Mouse (Mus musculus) layer of hippocampus, adult 18-20 months (tissue): Measurements from ENCODE around the gene Tada2a. TPM values are rescaled to one million over a fixed set of nuclear protein-coding genes. Genes with fewer than 3 reads are reported as not detected.

ENCODE experiments used
- DNase-seq, 2 experiments: peaks; one replicate each; pipeline ENCODE4 v3.0.0; 2022; ENCODE audit warnings: low spot score in 2 of 2
- total RNA-seq, 2 experiments: library from RNA; stranded (reverse); gene quantifications; 2 replicates each; pipeline ENCODE4 v1.2.3; 2021

Gene Tada2a
- total RNA-seq, 2 experiments from 2014 or later: 30.4 to 30.8 TPM

DNA sequence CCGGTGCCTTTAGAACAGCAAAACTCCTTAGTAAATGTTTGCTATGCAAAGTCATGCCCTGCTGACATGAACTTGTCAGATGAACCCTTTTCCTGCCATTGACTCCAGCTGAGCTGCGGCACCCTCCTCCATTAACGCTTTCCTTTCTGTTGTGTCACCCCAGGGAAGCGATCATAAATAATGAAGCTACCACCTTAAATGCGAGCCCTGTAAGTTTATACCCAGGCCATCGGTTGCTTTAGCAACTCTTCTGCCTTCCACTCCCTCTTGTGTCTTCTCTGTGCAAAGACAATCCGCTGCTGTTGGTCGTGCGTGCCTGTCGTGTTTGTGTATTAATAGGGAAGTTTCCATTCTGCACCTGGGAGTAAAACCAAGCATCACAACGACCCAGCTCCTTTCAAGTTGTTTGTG is 63.3 kb downstream of the Tada2a start:
- peak in 1 of 2 experiments; percentile 64 for DNase-seq

DNA sequence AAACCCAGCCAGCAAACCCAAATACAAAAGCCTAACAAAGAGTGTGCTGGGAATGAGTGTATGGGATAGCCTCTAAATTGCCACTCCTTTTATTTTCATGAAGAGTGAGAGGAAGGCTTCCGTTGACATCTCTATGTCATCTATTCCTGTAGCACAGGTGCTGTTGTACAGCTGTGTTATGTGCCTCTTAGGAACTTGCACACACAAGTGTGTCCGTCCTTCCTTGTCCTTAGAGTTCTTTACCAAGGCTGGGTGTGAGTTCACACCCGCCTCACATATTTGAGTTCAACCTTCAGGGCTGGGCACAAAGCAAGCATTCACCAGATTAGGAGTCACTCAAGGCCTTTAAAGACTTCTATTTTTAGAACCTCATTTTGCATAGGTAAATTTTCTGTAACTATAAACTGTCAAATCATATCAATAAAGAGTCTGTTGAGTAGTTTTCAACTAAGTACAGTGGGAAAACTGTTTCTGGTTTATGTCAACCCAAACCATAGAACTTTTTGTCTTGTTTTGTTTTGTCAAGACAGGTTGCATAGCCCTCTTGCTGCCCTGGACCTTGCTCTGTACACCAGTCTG is 65.7 kb downstream of the Tada2a start:
- no peak for DNase-seq

DNA sequence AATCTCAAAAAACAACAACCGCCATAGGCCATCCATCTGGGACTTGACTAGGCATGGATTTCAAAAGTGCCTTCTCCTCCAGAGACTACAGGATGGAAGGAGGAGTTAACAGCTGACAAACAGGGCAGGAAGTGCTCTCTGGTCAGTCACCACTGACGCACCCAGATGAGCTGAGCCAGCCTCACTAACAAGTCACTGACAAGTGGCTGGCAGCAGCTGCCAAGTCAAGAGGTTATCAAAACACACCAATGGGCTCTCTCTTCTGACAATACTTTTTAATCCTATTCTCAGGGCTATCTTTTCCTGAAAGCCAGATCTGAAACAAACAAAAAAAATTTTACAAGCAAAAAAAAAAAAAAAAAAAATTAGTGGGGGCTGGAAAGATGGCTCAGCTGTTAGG is 66.6 kb downstream of the Tada2a start:
- DNase-seq: no peak

DNA sequence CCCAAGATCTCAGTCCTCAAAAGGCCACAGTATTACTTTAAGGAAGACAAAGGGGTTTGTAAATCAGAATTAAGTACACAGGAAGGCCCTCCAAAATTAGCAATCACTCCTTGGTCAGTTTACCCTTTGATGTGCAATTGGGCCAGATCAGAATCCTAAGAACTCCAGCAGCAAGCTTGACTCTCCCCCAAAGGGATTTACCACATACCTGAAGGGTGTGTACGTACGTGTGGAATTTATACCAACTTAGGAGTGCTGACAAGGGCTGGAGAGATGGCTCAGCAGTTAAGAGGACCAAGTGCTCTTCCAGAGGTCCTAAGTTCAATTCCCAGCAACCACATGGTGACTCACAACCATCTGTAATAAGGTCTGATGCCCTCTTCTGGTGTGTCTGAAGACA is 67.5 kb downstream of the Tada2a start:
- DNase-seq: no peak

DNA sequence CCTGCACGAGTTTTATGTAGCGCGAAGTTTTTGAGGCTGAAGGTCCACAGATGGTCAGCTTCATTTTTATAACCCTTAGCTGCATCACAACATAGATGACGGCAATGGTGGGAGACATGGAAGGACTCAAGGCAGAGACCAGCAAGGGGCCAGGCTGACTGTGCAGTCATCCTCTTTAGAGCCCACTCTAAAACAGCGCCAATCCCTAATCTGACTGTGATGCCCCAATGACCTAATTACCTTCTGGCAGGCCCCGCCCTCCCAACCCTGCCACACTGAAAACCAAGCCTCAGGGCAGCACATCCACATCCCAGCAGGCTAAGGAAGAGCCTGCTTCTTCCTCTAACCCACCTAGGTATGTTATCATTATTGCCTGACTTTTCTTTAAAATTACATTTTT is 68.8 kb downstream of the Tada2a start:
- no peak for DNase-seq

DNA sequence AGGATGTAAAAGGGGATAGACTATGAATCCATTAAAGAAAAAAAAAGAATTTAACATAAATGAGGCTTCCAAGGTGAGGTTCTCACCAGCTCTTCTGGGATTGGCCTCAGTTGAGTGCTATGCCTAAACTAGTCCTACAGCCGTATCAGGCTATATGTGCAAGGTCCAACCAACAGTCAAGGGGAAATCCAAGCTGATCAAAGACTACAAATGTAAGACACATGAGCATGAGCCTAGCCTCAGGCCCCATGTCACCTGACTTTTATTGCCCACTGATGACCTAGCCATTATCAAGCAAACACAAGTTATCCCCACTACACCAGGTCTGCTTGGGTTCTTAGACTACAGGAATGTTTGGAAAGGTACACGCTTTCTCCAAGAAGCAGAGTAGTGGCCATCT is 69.6 kb downstream of the Tada2a start:
- no peak for DNase-seq

DNA sequence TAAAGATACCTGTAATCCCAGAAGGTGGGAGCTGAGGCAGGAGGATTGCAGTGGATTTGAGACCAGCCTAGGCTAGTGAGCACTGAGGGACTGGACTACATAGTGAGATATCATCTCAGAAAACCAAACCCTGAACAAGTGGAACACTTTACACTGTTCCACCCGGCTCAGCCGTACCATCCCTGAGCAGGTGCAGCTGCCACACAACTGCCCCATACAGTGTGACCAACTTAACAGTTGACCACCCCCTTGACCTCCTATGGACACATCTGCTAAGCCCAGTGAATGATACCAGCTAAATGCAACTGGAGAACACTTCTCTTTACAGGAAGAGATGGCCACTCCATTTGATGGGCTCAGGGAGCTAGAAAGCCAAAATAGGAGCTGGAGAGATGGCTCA is 72.0 kb downstream of the Tada2a start:
- DNase-seq: no peak

DNA sequence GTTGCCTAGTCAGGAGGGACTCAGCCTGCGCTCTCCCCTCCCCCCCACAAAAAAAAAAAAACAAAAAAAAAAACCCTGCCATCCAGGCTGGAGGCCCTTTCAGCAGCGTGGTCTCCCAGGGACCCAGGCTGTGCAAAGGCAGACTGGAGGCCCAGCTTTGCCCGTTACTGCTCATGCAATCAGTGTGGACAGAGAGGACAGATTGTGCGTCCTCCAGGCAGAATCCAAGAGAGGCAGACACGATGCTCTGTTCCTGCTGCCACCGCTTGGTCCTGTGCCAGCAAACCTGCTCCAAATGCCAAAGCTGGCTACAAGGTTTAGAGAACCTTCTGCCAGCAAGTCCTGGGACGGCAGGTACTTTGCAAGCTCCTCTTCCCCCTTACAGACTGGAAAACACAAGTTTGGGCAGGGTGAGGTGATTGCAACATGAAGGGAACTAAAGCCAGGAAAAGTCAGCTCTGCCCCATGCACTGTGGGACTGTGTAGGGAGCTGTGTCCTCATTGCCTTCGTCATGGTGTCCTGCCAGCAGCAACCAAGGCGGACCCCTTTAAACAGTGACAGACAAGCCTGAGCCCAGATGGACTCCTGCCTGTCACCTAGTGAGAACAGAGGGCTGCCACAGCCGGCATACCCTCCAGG is 75.8 kb downstream of the Tada2a start:
- DNase-seq: peak; percentile 59 to 84

DNA sequence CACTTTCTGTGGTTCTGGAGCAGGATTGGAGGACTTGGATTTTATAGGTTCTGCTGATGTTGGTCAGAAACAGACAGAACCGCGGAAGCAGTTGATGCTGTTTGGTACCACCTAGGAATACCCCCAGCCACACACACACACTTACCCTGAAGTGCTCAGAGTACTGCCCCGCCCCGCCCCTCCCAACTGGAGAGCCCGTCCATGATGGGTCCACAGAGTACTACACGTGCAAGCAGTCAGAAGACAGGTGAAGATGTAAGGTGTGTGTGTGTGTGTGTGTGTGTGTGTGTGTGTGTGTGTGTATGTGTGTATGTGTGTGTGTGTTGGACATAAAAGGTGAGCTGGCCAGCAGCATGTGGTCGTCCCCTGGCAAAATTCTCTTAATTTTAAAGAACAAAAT is 76.3 kb downstream of the Tada2a start:
- no peak for DNase-seq

DNA sequence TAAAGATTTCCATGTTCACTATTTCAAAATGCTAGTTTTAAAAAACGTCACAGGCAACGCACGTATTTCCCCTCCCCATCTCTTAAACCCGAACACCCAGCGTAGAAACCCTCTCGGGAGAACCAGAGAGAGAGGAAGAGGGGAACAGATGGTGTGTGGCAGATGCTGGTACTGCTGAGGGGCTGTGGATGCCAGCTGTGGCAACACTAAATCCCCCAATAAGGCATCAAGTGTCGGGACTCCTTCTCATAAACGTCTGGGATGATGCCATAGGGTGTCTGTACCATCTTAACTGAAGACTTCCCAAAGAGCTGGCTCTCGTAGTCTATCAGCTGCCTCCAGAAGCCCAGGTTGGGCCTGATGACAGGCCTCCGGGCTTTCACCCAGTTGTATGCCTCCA is 81.0 kb downstream of the Tada2a start:
- peak in 1 of 2 experiments; percentile 40 for DNase-seq

DNA sequence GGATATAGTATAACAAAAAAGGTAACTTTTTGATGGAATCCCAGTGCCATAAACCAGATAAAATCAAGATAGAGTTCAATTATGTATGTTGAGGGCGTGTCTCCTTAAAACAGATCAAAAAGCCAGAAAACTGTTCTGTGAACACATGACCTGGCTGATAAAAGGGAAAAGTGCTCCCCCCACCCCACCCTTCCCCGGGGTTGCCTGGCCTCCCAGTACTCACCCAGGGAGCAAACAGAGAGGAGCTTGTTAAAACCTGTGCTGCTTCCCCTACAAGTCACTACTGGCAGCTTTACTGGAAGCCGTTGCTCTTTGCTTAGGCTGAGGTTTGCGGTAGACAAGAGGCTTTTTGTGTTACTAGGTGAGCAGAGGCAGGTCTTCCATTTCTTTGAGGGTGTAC is 82.1 kb downstream of the Tada2a start:
- no peak for DNase-seq

DNA sequence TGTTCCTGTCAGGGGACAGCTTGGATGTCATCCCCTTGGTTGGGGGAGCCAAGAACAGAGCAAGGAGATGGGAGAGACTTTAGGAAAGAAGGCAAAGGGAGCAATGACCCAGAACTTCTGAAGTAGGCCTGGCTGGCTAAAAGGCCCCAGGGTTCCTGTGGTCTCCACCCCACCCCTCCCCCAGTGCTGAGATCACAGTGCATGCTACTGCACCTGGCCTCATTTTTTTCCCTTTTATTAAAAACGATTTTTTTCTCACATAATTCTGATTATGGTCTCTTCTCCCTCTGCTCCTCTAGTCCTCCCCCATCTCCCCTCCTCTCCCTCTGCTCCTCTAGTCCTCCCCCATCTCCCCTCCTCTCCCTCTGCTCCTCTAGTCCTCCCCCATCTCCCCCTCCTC is 84.4 kb downstream of the Tada2a start:
- DNase-seq: no peak

DNA sequence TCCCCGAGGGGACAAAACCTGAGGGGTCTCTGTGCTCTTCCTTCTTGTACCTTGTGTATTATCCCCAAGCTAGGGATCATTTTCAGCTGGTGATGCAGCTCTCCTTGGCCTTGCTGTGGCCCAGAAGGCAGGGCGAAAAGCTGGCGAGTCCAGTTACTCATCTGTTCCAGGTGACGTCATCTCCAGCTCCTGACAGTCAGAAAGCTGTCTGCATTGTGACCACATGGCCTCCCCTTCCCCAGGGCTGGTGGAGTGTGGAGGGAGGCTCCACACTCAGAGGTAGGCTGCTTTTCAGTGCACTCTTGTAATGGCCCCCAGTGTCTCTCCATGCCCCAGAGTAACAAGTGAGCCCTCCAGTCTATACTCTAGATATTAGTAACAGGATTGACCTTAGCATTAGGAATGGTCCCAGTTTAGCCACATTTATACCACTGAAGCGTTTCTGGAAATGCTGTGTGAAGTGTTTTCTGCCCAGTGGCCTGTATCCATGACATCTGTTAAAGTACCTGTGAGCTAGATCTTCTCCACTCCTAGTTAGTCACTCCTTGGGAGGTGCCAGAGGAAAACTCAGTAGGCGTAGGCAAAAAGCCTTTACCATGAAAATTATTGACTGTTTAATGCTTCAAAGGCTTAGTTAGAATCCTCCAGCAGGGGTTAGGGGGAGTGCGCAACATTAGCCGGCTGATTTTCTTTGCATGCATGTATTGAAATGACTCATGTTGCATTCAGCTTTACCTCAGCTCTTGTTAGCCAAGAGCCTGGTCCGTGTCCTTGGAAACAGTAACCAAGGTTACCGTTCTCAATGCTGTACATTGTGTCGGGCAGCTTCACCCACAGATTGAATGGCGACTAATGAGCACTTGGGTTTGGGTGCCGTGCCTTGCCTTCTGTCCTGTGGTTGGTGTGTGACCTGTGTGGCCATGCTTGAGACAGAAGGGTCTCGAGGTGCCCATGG is 86.3 kb downstream of the Tada2a start:
- DNase-seq: peak; percentile 55 to 83

DNA sequence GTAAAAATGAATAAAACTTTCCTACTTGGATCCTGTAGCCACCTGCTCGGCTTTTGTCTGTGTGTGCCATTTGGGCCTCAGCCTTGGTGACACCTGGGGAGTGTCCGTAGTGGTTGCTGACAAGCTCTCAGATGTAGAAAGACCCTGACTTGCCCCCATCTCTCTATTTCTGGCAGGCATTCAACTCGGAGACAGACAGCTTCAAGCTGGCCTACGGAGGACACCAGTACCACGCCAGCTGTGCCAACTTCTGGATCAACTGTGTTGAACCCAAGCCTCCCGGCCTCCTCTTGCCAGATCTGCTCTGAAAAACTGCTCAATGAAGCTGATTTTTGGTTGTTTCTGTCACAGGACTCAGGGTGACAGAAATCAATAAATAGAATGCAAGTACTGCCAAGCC is 88.8 kb downstream of the Tada2a start:
- no peak for DNase-seq

DNA sequence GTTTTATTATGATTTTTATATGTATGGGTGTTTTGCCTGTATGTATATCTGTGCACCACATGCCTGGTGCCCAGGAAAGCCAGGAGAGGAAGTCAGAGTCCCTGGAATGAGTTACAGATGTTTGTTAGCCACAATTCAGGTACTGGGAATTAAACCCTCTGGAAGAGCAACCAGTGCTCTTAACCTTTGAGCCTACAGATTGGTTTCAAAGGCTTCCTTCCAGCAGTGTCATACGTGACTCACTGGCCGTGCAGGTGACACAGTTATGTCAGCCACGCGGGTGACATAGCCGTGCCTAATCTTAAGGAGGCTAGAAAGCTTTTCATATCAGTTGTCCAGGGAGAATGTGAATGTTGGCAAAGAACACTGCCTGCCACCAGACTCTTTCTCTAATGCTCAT is 95.7 kb downstream of the Tada2a start:
- DNase-seq: no peak

DNA sequence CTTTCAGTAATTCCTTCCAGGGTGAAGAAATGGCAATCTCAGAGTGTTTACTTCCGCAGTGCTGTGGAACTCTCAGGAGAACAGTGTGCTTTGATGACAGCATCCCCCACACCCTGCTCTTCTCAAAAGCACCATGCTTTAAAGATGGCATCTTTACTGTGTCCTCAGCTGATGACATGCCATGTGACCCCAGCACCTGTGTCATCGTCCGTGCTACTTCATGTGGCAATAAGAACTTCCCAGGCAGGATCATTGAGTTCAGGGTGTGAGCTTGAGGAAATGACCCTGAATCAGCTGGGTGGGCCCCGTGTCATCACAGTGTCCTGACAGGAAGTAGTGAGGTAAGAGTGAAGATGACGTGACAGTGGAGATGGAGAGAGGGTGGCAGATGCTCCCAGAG is 96.8 kb downstream of the Tada2a start:
- DNase-seq: no peak

DNA sequence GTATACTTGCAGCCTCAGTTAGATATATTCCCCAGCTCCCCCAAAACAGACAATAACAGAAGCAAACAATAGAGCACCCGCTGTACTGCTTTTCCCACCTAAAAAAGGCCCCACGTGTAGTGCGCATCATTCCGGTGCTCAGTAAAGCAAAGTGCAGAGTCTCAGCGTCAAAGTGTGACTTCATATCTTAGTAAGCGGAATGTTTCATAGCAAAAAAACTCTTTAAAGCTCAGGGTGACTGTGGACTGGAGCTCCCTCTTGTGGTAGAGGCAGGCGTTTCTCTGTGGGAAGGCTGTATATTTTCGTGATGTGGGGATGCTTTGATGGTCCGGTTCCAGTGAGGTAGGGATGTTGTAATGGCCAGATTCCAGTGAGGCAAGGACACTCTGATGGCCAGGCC is 97.4 kb downstream of the Tada2a start:
- peak; percentile 58 to 84 for DNase-seq

Other genes starting within 250 kb of the Tada2a start
- gene Ddx52, start 187.5 kb downstream of the Tada2a start, total RNA-seq: 10 to 100 TPM; 13.1 to 16.4 TPM
- 10 to 100 TPM; 66.6 to 70.6 TPM for gene Synrg, start 165.2 kb downstream of the Tada2a start, total RNA-seq
- gene Dusp14, start 60.3 kb downstream of the Tada2a start, total RNA-seq: 10 to 100 TPM; 33.5 to 35.0 TPM
- gene Acaca, start 72 bp upstream of the Tada2a start, total RNA-seq: 10 to 100 TPM; 68.3 to 70.7 TPM
- not detected for gene Gm11437, start 37.9 kb upstream of the Tada2a start, total RNA-seq